Mouse (Mus musculus): ENCODE data around the gene Olfr172. TPM values are rescaled to one million over a fixed set of nuclear protein-coding genes. Genes with fewer than 3 reads are reported as not detected.

Gene Olfr172
- total RNA-seq (2018; cell fraction: chromatin; rRNA removed): not detected
- total RNA-seq (2018; cell fraction: cytosol; rRNA removed): not detected
- total RNA-seq (2018; cell fraction: nucleus; rRNA removed): not detected
- not detected in 3 replicates for polyA plus RNA-seq (2018)

GRCm38 (mm10) chr16:58763076-58763475 lies at the start of gene Olfr172:
Gene Olfr172 (minus strand): TSS chr16:58763176.
- H3K27ac ChIP-seq: no peak within 1 kb of the TSS
- H3K36me3 ChIP-seq (ENCODE audit: inconsistent target): no peaks in the 10 kb centered on the region
- no peak within 1 kb of the TSS for H3K4me3 ChIP-seq (ENCODE audit: inconsistent target)
- H3K79me2 ChIP-seq (ENCODE audit: inconsistent target): no peaks in the 10 kb centered on the region
- 82% methylated on average over 1 of the region's 1 CpGs for WGBS (ENCODE audit: missing documents)

- Histone ChIP-seq H3K4me3 (ENCODE audit: inconsistent target) (no peak within 1 kb of the TSS), H3K79me2 (ENCODE audit: inconsistent target) (no peaks in the 10 kb centered on the region), H3K36me3 (ENCODE audit: inconsistent target) (no peaks in the 10 kb centered on the region), H3K27ac (no peak within 1 kb of the TSS)
- WGBS (ENCODE audit: missing documents): 75% methylated on average over 2 of the region's 2 CpGs
Measured at GRCm38 (mm10) chr16:58800168-58800567, 37.2 kb upstream of the Olfr172 start, which contains the start of gene Olfr173. Gene Olfr173 (minus strand): TSS chr16:58800268.

DNA sequence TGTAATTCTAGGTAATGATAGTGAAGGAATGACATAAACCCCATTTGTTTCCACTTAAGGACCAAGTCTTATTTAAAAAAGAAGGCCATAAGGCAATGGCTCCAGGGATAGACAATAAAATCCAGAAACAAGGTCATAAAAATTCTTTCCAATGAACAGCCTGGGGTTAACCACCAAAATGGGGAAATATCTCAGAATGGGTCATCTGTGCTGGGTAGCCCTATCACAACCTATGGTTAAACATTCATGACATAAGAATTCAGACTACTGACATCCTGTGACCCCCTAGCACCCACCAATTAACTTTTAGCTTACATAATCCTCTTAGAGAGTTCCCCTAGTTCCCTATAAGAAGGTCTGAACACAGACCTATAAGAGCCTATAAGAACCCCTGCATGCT lies 6.8 kb downstream of the Olfr172 start:
- Histone ChIP-seq H3K27ac (no peak overlapping the region), H3K79me2 (ENCODE audit: inconsistent target) (no peaks in the 10 kb centered on the region), H3K4me3 (ENCODE audit: inconsistent target) (no peak overlapping the region), H3K36me3 (ENCODE audit: inconsistent target) (no peaks in the 10 kb centered on the region)

GRCm38 (mm10) chr16:58751314-58751713 lies 11.7 kb downstream of the Olfr172 start:
- H3K27ac ChIP-seq: no peak overlapping the region
- 18% methylated on average over 1 of the region's 1 CpGs for WGBS (ENCODE audit: missing documents)

DNA sequence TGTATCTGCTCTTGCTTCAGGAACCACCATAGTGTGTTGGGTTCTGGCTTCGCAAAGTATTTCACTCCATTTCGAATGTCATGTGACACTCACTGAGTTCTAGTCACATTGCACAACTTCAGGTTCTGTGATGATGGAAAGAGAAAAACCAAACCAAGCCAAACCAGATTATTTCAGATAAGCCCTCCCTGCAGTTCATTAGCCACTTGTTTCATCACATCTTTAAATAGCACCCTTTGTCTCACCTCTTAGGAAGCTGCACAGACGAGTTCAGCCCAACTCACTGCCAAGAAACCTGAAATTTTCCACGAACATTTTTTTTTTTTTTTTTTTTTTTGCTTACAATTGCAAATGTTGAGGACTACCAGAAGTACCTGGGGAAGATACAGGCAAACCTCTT lies 16.3 kb downstream of the Olfr172 start:
- WGBS (ENCODE audit: missing documents): 89% methylated on average over 4 of the region's 4 CpGs

More at GRCm38 (mm10) chr16:58751314-58751713, 11.7 kb downstream of the Olfr172 start:
- H3K4me3 ChIP-seq (ENCODE audit: inconsistent target): no peak overlapping the region
- H3K79me2 ChIP-seq (ENCODE audit: inconsistent target): no peaks in the 10 kb centered on the region
- no peaks in the 10 kb centered on the region for H3K36me3 ChIP-seq (ENCODE audit: inconsistent target)

DNA sequence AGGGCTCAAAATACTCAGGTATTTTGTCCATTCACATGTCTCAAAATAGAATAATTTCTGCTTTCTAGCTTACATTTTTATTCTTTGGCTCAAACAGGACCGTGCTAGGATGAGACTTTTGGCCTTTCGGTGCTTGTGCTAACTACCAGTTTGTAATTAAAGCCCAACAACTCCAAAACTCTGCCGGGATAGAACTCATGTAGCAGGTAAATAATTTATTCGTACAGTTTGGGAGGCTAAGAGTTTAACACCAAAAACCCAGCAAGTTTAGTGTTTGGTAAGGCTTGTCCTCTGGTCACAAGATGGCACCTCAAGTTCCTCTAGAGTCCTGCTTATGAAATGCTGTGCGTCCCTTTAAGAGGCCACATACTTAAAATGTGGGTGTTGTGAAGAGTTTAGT lies 22.2 kb downstream of the Olfr172 start:
- Histone ChIP-seq H3K4me3 (ENCODE audit: inconsistent target) (no peak overlapping the region), H3K27ac (no peak overlapping the region), H3K36me3 (ENCODE audit: inconsistent target) (no peaks in the 10 kb centered on the region), H3K79me2 (ENCODE audit: inconsistent target) (no peaks in the 10 kb centered on the region)
- WGBS (ENCODE audit: missing documents): 96% methylated on average over 5 of the region's 5 CpGs

More for the DNA sequence above, 16.3 kb downstream of the Olfr172 start:
- no peak overlapping the region for H3K27ac ChIP-seq
- H3K4me3 ChIP-seq (ENCODE audit: inconsistent target): no peak overlapping the region
- no peaks in the 10 kb centered on the region for H3K79me2 ChIP-seq (ENCODE audit: inconsistent target)
- no peaks in the 10 kb centered on the region for H3K36me3 ChIP-seq (ENCODE audit: inconsistent target)

DNA sequence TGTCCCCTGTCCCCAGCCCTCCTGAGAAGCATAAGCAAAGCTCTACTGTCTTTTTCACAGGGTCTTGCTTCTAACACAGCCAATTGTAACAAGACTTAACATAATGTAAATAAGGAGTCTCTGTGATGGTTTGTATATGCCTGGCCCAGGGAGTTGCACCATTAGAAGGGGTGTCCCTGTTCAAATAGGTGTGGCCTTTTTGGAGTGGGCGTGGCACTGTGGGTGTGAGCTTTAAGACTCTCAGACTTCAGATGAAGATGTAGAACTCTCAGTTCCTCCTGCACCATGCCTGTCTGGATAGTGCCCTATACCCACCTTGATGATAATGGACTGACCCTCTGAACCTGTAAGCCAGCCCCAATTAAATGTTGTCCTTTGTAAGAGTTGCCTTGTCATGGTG lies 24.2 kb downstream of the Olfr172 start:
- H3K4me3 ChIP-seq (ENCODE audit: inconsistent target): no peak overlapping the region
- no peak overlapping the region for H3K27ac ChIP-seq
- no peaks in the 10 kb centered on the region for H3K79me2 ChIP-seq (ENCODE audit: inconsistent target)
- peaks cover 7% of the 10 kb centered on the region; the same call in 1 of the 2 replicates for H3K36me3 ChIP-seq (ENCODE audit: inconsistent target)
- WGBS (ENCODE audit: missing documents): 100% methylated on average over 1 of the region's 1 CpGs

- peaks cover 10% of the 10 kb centered on the region; the same call in 1 of the 2 replicates for H3K36me3 ChIP-seq (ENCODE audit: inconsistent target)
- H3K79me2 ChIP-seq (ENCODE audit: inconsistent target): no peaks in the 10 kb centered on the region
- 94% methylated on average over 4 of the region's 4 CpGs for WGBS (ENCODE audit: missing documents)
- no peak overlapping the region for H3K27ac ChIP-seq
- no peak overlapping the region for H3K4me3 ChIP-seq (ENCODE audit: inconsistent target)
Measured at GRCm38 (mm10) chr16:58738205-58738604, 24.8 kb downstream of the Olfr172 start.

DNA sequence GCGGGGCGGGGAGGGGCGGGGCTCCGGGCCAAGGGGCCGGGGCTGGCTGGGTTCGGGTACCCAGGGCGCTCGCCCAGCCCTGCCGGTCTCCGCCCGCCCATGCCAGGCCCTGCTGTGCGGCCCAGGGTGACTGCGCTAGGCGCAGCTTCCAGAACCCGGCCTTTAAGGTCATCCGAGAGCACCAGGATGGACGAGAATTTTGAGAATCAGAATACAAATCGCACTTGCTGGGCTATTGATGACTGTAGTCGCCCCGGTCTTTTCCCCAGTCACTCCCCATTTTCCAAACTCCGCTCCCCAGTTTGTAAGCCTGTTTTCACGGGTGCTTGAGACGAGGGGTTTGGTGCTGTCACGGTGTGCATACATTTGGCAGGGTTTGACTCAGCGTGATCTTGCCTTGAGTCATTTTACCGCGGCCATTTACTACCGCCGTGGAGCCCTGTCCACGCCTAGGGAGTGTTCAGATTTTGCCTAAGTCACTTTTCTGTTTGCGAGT lies 34.8 kb downstream of the Olfr172 start:
- H3K36me3 ChIP-seq (ENCODE audit: inconsistent target): peaks cover 27% of the 10 kb centered on the region; the same call in 1 of the 2 replicates
- H3K4me3 ChIP-seq (ENCODE audit: inconsistent target): peak overlapping the region; percentile 86
- H3K79me2 ChIP-seq (ENCODE audit: inconsistent target): peaks cover 14% of the 10 kb centered on the region
- WGBS (ENCODE audit: missing documents): 0% methylated on average over 30 of the region's 31 CpGs
- H3K27ac ChIP-seq: peak overlapping the region; percentile 48

GRCm38 (mm10) chr16:58727477-58728131 lies 35.4 kb downstream of the Olfr172 start, which contains the start of gene Cldnd1:
Gene Cldnd1 (plus strand): TSS chr16:58727910.
- Histone ChIP-seq H3K79me2 (ENCODE audit: inconsistent target) (peaks cover 14% of the 10 kb centered on the region), H3K27ac (peak within 1 kb of the TSS; percentile 48), H3K4me3 (ENCODE audit: inconsistent target) (peak within 1 kb of the TSS; percentile 86), H3K36me3 (ENCODE audit: inconsistent target) (peaks cover 22% of the 10 kb centered on the region; the same call in 1 of the 2 replicates)
- WGBS (ENCODE audit: missing documents): 5% methylated on average over 35 of the region's 35 CpGs

GRCm38 (mm10) chr16:58726680-58727476 lies 36.1 kb downstream of the Olfr172 start:
- 70% methylated on average over 11 of the region's 11 CpGs for WGBS (ENCODE audit: missing documents)
- Histone ChIP-seq H3K27ac (no peak overlapping the region), H3K36me3 (ENCODE audit: inconsistent target) (peaks cover 16% of the 10 kb centered on the region; the same call in 1 of the 2 replicates), H3K4me3 (ENCODE audit: inconsistent target) (peak overlapping the region; percentile 20; the same call in 1 of the 2 replicates), H3K79me2 (ENCODE audit: inconsistent target) (peaks cover 14% of the 10 kb centered on the region)

GRCm38 (mm10) chr16:58722292-58722691 lies 40.7 kb downstream of the Olfr172 start:
- Histone ChIP-seq H3K4me3 (ENCODE audit: inconsistent target) (no peak overlapping the region), H3K79me2 (ENCODE audit: inconsistent target) (no peaks in the 10 kb centered on the region), H3K36me3 (ENCODE audit: inconsistent target) (no peaks in the 10 kb centered on the region), H3K27ac (no peak overlapping the region)
- WGBS (ENCODE audit: missing documents): 85% methylated on average over 2 of the region's 2 CpGs

DNA sequence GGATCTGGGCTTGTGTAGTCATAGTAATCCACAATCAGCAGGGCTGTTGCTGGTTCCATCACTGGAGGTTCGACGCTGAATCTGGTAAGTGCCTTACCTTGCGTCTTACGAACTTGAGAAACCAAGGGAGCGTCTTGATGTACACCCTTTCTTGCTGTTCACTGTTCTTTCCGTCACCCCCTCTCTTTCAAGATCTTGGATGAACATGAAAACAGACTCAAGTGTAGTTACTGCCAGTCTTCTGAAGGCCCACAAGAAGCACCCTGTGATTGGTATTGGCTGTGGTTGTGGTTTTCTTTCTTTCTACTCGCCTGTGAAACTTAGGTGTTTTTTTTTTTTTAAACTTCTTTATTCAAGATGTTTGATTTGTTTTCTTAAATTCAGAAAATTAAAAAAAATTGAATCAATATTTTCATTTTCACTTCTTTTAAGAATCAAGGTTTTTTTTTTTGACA lies 44.3 kb downstream of the Olfr172 start, which contains the start of gene Gpr15:
TSS of gene Gpr15 (minus strand) at position 405 of the 455 bp plus-strand sequence.
- Histone ChIP-seq H3K36me3 (ENCODE audit: inconsistent target) (no peaks in the 10 kb centered on the region), H3K4me3 (ENCODE audit: inconsistent target) (no peak within 1 kb of the TSS), H3K27ac (no peak within 1 kb of the TSS), H3K79me2 (ENCODE audit: inconsistent target) (no peaks in the 10 kb centered on the region)
- 89% methylated on average over 7 of the region's 7 CpGs for WGBS (ENCODE audit: missing documents)

GRCm38 (mm10) chr16:58715018-58715417 lies 48.0 kb downstream of the Olfr172 start:
- H3K4me3 ChIP-seq (ENCODE audit: inconsistent target): no peak overlapping the region
- 93% methylated on average over 4 of the region's 4 CpGs for WGBS (ENCODE audit: missing documents)
- H3K79me2 ChIP-seq (ENCODE audit: inconsistent target): no peaks in the 10 kb centered on the region
- H3K36me3 ChIP-seq (ENCODE audit: inconsistent target): no peaks in the 10 kb centered on the region
- H3K27ac ChIP-seq: no peak overlapping the region
